10 mouse cellular contexts compared by ENCODE assay signal in the genomic region with DNA sequence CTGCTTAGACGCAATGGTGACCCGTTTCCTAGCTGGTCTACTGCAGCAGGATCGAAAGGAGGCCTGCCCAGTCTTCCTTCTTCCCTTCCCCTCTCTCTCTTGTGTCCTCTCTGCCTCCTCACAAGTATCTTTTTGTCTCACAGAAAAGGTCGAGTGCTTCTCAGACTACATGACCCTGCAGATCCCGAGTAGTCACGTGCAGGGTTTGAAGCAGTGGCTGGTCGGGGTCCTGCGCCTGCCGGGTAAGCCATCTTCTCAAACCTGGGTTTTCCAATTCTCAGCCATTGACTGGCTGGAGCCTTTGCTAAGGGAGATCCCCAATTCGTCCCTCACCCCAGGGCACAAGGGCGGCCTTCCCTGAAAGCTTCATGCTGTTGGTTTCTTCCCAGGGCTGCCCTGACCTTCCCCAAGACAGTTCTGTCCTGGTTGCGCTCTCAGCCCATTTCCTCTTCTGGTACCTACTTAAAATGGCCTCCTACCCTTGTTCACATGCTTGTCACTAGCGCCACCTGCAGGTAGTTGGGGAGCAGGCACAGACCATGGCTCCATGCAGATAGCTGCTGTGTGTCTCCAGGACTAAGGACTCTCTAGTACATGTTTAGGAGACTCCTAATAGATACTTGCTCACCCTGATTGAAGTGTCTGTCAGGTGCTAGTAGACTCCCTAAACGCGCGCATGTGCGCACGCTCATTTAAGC. TPM values are rescaled to one million over a fixed set of nuclear protein-coding genes. Genes with fewer than 3 reads are reported as not detected.
DNase-seq lines count a peak whose midpoint lies in the region; ATAC-seq lines count a peak whose summit lies in the region.
"Had no signal": no experiment of that assay in that cellular context is flagged by ENCODE, and none has a peak within 500 bp of the region (broad histone marks: within the 10 kb centered on the region; RNA-seq: fewer than 3 reads in every experiment).

No protein-coding gene starts in this region.

- no peak overlapping the region for H3K27ac ChIP-seq in heart, embryonic 15.5 days
- no peak overlapping the region for H3K27ac ChIP-seq in embryonic facial prominence, embryonic 10.5 days (replicated peaks)
- H3K27ac ChIP-seq: embryonic facial prominence, embryonic 12.5 days had no signal

- H3K4me2 ChIP-seq in heart, embryonic 15.5 days = no peak overlapping the region
- H3K4me2 ChIP-seq: embryonic facial prominence, embryonic 12.5 days had no signal

- no peak for DNase-seq in heart, postnatal 25 days (ENCODE audit: low spot score)
- DNase-seq in 3T3-L1 (ENCODE audit: low read depth, low spot score) = peak; percentile 65
- peak; percentile 95 for DNase-seq in R1 (ENCODE audit: low read depth, low spot score)
- peak; percentile 52 for DNase-seq in embryonic facial prominence, embryonic 10.5 days (ENCODE audit: low spot score)
- peak; percentile 44 to 51 for DNase-seq in lung, adult 18-20 months
- peak; percentile 76 for DNase-seq in thymus, postnatal 14 days
- no peak for DNase-seq in frontal cortex, postnatal 25 days (ENCODE audit: low spot score in 2 of 2)

- H3K36me3 ChIP-seq in heart, embryonic 15.5 days = no peaks in the 10 kb centered on the region
- H3K36me3 ChIP-seq in embryonic facial prominence, embryonic 10.5 days (replicated peaks) = no peaks in the 10 kb centered on the region
- H3K36me3 ChIP-seq: embryonic facial prominence, embryonic 12.5 days had no signal

- H3K4me1 ChIP-seq in heart, embryonic 15.5 days (replicated peaks) = peaks cover 13% of the 10 kb centered on the region
- H3K4me1 ChIP-seq in embryonic facial prominence, embryonic 10.5 days = 0 out of 2 replicates have a peak, but pooled peaks cover 3% of the 10 kb centered on the region
- H3K4me1 ChIP-seq: embryonic facial prominence, embryonic 12.5 days had no signal

- H3K9ac ChIP-seq in heart, embryonic 15.5 days = no peak overlapping the region
- H3K9ac ChIP-seq: embryonic facial prominence, embryonic 12.5 days had no signal

- H3K9me3 ChIP-seq in heart, embryonic 15.5 days (replicated peaks) = no peaks in the 10 kb centered on the region
- H3K9me3 ChIP-seq in embryonic facial prominence, embryonic 10.5 days = peaks cover 7% of the 10 kb centered on the region; the same call in 1 of the 2 replicates
- H3K9me3 ChIP-seq: embryonic facial prominence, embryonic 12.5 days had no signal

- H3K27me3 ChIP-seq in heart, embryonic 15.5 days = no peaks in the 10 kb centered on the region
- H3K27me3 ChIP-seq in embryonic facial prominence, embryonic 10.5 days (replicated peaks; ENCODE audit: low read depth, poor library complexity, severe bottlenecking) = peaks cover 6% of the 10 kb centered on the region
- H3K27me3 ChIP-seq: embryonic facial prominence, embryonic 12.5 days had no signal

- ATAC-seq in heart, embryonic 15.5 days (replicated peaks; ENCODE audit: insufficient number of reproducible peaks, insufficient read depth, low FRiP score, low read depth) = peak; percentile 28; the same call in 1 of the 2 replicates

- 81% methylated on average over 18 of the region's 18 CpGs for WGBS in heart, embryonic 15.5 days
- WGBS in embryonic facial prominence, embryonic 10.5 days = 84% methylated on average over 18 of the region's 18 CpGs

- no peak overlapping the region for H3K4me3 ChIP-seq in heart, embryonic 15.5 days
- H3K4me3 ChIP-seq in embryonic facial prominence, embryonic 10.5 days = no peak overlapping the region
- H3K4me3 ChIP-seq: embryonic facial prominence, embryonic 12.5 days had no signal

- intact Hi-C loops in heart, postnatal 25 days (cut with DNase I) = no loop called here

RNA-seq across cellular contexts. Expression of gene Gm572, which starts 11.7 kb away (rescaled TPM):
- polyA plus RNA-seq in heart, embryonic 15.5 days (2015; fragmentation: Nextera tagmentation; extraction: Ambion mirVana) = 0.16 and 0.38 TPM in 2 replicates
- total RNA-seq in heart, postnatal 25 days (2021) = 1 to 10 TPM; 4.9 to 5.3 TPM
- not detected in 2 replicates for polyA plus RNA-seq in embryonic facial prominence, embryonic 10.5 days (2016; fragmentation: Nextera tagmentation; extraction: Ambion mirVana)
- polyA plus RNA-seq: embryonic facial prominence, embryonic 12.5 days; macrophage had no signal

RNA-seq across cellular contexts. Expression of gene Tardbp, which starts 28.0 kb away (rescaled TPM):
- 153 and 176 TPM in 2 replicates for polyA plus RNA-seq in heart, embryonic 15.5 days (2015; fragmentation: Nextera tagmentation; extraction: Ambion mirVana)
- 100 to 1,000 TPM; 123 to 135 TPM for total RNA-seq in heart, postnatal 25 days (2021)
- polyA plus RNA-seq in embryonic facial prominence, embryonic 10.5 days (2016; fragmentation: Nextera tagmentation; extraction: Ambion mirVana) = 450 and 455 TPM in 2 replicates

RNA-seq across cellular contexts. Expression of gene Masp2, which starts 52.5 kb away (rescaled TPM):
- 0.39 TPM in 1 of 2 replicates, not detected in the other for polyA plus RNA-seq in heart, embryonic 15.5 days (2015; fragmentation: Nextera tagmentation; extraction: Ambion mirVana)
- under 1 TPM; 0.20 to 0.73 TPM for total RNA-seq in heart, postnatal 25 days (2021)
- polyA plus RNA-seq in embryonic facial prominence, embryonic 10.5 days (2016; fragmentation: Nextera tagmentation; extraction: Ambion mirVana) = 0.35 TPM in 1 of 2 replicates, not detected in the other

Comparison
In these comparisons a context has a peak if more than half of its experiments do, and no peak if none do; other contexts are left out.
1. DNase-seq: peak in 3T3-L1 (single experiment), R1 (single experiment), embryonic facial prominence, embryonic 10.5 days (single experiment), lung, adult 18-20 months (2 of 2) and thymus, postnatal 14 days (single experiment); none in heart, postnatal 25 days (single experiment) and frontal cortex, postnatal 25 days (0 of 2).